Comparison of ENCODE assay signal across 8 mouse cellular contexts in the genomic region with DNA sequence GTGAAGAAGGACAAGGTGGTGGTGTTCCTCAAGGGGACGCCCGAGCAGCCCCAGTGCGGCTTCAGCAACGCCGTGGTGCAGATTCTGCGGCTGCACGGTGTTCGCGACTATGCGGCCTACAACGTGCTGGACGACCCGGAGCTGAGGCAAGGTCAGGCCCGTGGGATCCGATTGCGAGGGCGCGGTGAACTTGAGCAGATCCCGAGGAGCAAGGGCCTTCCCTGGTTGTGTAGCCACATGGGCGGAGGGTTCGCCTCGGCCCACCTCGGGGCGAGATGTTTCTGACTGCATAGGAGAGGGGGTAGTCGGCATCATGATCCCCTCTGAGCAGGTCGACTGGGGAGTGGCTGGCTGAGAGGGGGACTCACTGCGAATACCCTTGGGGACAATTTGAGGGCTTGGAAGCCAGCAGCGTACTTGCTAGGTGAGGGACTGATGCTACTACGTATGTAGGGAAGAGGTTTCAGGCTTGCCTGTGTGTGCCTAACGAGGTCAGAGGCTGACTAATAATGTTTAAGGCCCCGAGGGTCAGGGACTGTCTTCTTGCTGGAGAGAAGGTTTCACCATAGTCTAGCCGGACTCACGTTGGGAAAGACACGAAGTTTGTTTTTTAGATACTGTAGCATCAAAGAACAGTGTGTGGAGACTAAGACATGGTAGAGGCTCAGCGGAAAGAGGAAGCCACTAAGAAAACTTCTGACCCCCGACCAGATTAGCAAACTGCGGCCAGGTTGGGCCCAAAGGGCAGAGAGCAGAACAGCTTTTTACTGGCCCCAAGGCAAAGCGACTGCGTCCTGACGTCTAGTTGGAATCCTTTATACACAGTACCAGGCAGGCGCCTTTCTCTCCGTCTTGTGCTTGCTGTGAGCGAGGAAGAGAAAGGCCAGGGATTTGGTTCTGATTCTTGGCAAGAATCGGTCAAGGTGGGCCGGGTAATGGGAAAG. TPM values are rescaled to one million over a fixed set of nuclear protein-coding genes. Genes with fewer than 3 reads are reported as not detected.
A peak's percentile ranks its signal among the peaks of the same experiment; 100 is the strongest.
DNase-seq lines count a peak whose midpoint lies in the region; ATAC-seq and TF ChIP-seq lines count a peak whose summit lies in the region.

No protein-coding gene starts in this region.

- DNase-seq in frontal cortex, adult 2 months (ENCODE audit: extremely low spot score in 1 of 2, low spot score in 1 of 2) = no peak
- no peak for DNase-seq in left cerebral cortex, postnatal 25 days (ENCODE audit: low spot score in 2 of 2)

- peak overlapping the region; percentile 80 for H3K4me3 ChIP-seq in C2C12 (ENCODE audit: insufficient read depth, poor library complexity, severe bottlenecking)
- H3K4me3 ChIP-seq in brown adipose tissue, adult 24 weeks (ENCODE audit: insufficient read depth, low read depth, low read length) = peak overlapping the region; percentile 82
- peak overlapping the region; percentile 92 for H3K4me3 ChIP-seq in intestine, embryonic 16.5 days (ENCODE audit: low read length)

- H3K9ac ChIP-seq in intestine, embryonic 16.5 days (ENCODE audit: low read depth, low read length) = peak overlapping the region; percentile 90

- H3ac ChIP-seq in C2C12 (ENCODE audit: control insufficient read depth, insufficient read length, low read depth) = peak overlapping the region; percentile 99

- peaks cover 97% of the 10 kb centered on the region for H3K79me2 ChIP-seq in C2C12 (ENCODE audit: control insufficient read depth, insufficient read depth)

- no peaks in the 10 kb centered on the region for H3K9me3 ChIP-seq in intestine, embryonic 16.5 days (ENCODE audit: control insufficient read depth, low read length)

- intact Hi-C loops in left cerebral cortex, postnatal 25 days (cut with DNase I) = no loop called here

- peak overlapping the region; percentile 74 for H3K27ac ChIP-seq in brown adipose tissue, adult 24 weeks (replicated peaks; ENCODE audit: low read depth, low read length)
- H3K27ac ChIP-seq in intestine, embryonic 16.5 days (ENCODE audit: low read length) = peak overlapping the region; percentile 85

- H3K79me3 ChIP-seq in C2C12 (ENCODE audit: low read depth) = peaks cover 83% of the 10 kb centered on the region

- H3K27me3 ChIP-seq in C2C12 (ENCODE audit: control insufficient read depth, insufficient read depth, insufficient read length) = no peaks in the 10 kb centered on the region
- no peaks in the 10 kb centered on the region for H3K27me3 ChIP-seq in intestine, embryonic 16.5 days (replicated peaks; ENCODE audit: control insufficient read depth, insufficient read depth, low read length)

- ATAC-seq in frontal cortex, adult (ENCODE audit: low TSS enrichment) = peak; percentile 36
- ATAC-seq in intestine, embryonic 16.5 days = peak; percentile 53
- ATAC-seq in megakaryocyte, adult 5-6 weeks (ENCODE audit: poor library complexity, severe bottlenecking) = 0 out of 2 replicates have a peak, but pooled peaks have one; percentile 3
- no peak for ATAC-seq in monocyte, adult 5-6 weeks (replicated peaks; ENCODE audit: insufficient number of reproducible peaks, low FRiP score, low TSS enrichment, poor library complexity, severe bottlenecking)

- no peak for TF ChIP-seq CTCF in C2C12 (IDR thresholded peaks at IDR 0.05; ENCODE audit: control insufficient read depth, insufficient read depth, insufficient read length)

- peaks cover 11% of the 10 kb centered on the region for H3K4me1 ChIP-seq in brown adipose tissue, adult 24 weeks (ENCODE audit: control insufficient read depth, insufficient read depth, insufficient read length, low read length)
- peaks cover 35% of the 10 kb centered on the region for H3K4me1 ChIP-seq in intestine, embryonic 16.5 days (ENCODE audit: control insufficient read depth, insufficient read depth, low read length)

- WGBS in intestine, embryonic 16.5 days = 2% methylated on average over 45 of the region's 45 CpGs

- H3K4me2 ChIP-seq in intestine, embryonic 16.5 days (ENCODE audit: low read depth, low read length) = peak overlapping the region; percentile 84

- H3K36me3 ChIP-seq in C2C12 (ENCODE audit: control insufficient read depth, insufficient read depth) = peaks cover 45% of the 10 kb centered on the region
- H3K36me3 ChIP-seq in intestine, embryonic 16.5 days (ENCODE audit: control insufficient read depth, insufficient read depth, low read length) = peaks cover 5% of the 10 kb centered on the region

TF ChIP-seq in C2C12, 6 proteins besides CTCF, POLR2A, EP300 and RAD21:
- TF ChIP-seq USF1 (IDR thresholded peaks at IDR 0.05; ENCODE audit: low read depth) (no peak), MYOD1 (IDR thresholded peaks at IDR 0.05; ENCODE audit: control insufficient read depth, insufficient read length, low read depth) (no peak), MAX (IDR thresholded peaks at IDR 0.05) (no peak), CEBPB (IDR thresholded peaks at IDR 0.05; ENCODE audit: low read depth) (no peak), MYOG (IDR thresholded peaks at IDR 0.05; ENCODE audit: control insufficient read depth, extremely low read depth, insufficient read length) (no peak), FOSL1 (IDR thresholded peaks at IDR 0.05; ENCODE audit: insufficient read depth, low read length, poor library complexity, severe bottlenecking) (no peak)

RNA-seq across cellular contexts. Expression of gene Glrx5, which starts 0.6 kb away (rescaled TPM):
- polyA plus RNA-seq in frontal cortex, adult 2 months (2012; rRNA removed) = 56.0 and 67.3 TPM in 2 replicates
- polyA plus RNA-seq in C2C12 (2012; fragmentation: generic; extraction: Trizol) = 92.2 TPM
- polyA plus RNA-seq in brown adipose tissue, adult 24 weeks (2012; ENCODE audit: insufficient read depth, insufficient read length, missing spikeins) = 123 and 149 TPM in 2 replicates
- 185 and 199 TPM in 2 replicates for polyA plus RNA-seq in intestine, embryonic 16.5 days (2015; fragmentation: Nextera tagmentation; extraction: Ambion mirVana)
- 24.8 and 35.1 TPM in 2 replicates for total RNA-seq in megakaryocyte, adult 5-6 weeks (2015)
- 10.0 and 10.7 TPM in 2 replicates for total RNA-seq in megakaryocyte, adult 5-6 weeks (2017)
- total RNA-seq in left cerebral cortex, postnatal 25 days (2021) = 10 to 100 TPM; 50.8 to 53.6 TPM
- 6.8 to 10.9 TPM (median 10.2 TPM) in 3 replicates for total RNA-seq in monocyte, adult 5-6 weeks (2017)

RNA-seq across cellular contexts. Expression of gene Syne3, which starts 23.5 kb away (rescaled TPM):
- 0.76 and 0.92 TPM in 2 replicates for polyA plus RNA-seq in frontal cortex, adult 2 months (2012; rRNA removed)
- 24.8 TPM for polyA plus RNA-seq in C2C12 (2012; fragmentation: generic; extraction: Trizol)
- polyA plus RNA-seq in brown adipose tissue, adult 24 weeks (2012; ENCODE audit: insufficient read depth, insufficient read length, missing spikeins) = 2.8 and 3.3 TPM in 2 replicates
- 0.51 and 0.66 TPM in 2 replicates for polyA plus RNA-seq in intestine, embryonic 16.5 days (2015; fragmentation: Nextera tagmentation; extraction: Ambion mirVana)
- 14.1 and 17.8 TPM in 2 replicates for total RNA-seq in megakaryocyte, adult 5-6 weeks (2015)
- 26.9 and 28.4 TPM in 2 replicates for total RNA-seq in megakaryocyte, adult 5-6 weeks (2017)
- 1 to 10 TPM in 1 of 2 experiments, under 1 TPM in 1; 0.98 to 1.3 TPM for total RNA-seq in left cerebral cortex, postnatal 25 days (2021)
- 44.7 to 96.7 TPM (median 53.9 TPM) in 3 replicates for total RNA-seq in monocyte, adult 5-6 weeks (2017)
